Mouse (Mus musculus) frontal cortex, adult 2 months (tissue): Measurements from ENCODE around the gene Tapbpl. TPM values are rescaled to one million over a fixed set of nuclear protein-coding genes. Genes with fewer than 3 reads are reported as not detected.

Experiments
- DNase-seq, 2 experiments: peaks; one replicate each; pipeline ENCODE4 v3.0.0; 2022; ENCODE audit warnings: low spot score in 1 of 2; ENCODE audit errors: extremely low spot score in 1 of 2
- polyA plus RNA-seq: library from polyadenylated mRNA; depleted of rRNA; stranded (reverse); fragments of >200 nt; gene quantifications from 2 replicates; pipeline ENCODE4 v1.2.3, GENCODE M21; 2012

The Tapbpl gene
- polyA plus RNA-seq, 1 experiment = 7.1 TPM

GRCm38 (mm10) chr6:125241566-125241965 is 9.9 kb upstream of the Tapbpl start:
- DNase-seq = no peak

GRCm38 (mm10) chr6:125240617-125241016 is 9.0 kb upstream of the Tapbpl start:
- no peak for DNase-seq

GRCm38 (mm10) chr6:125239547-125239946 is 7.9 kb upstream of the Tapbpl start:
- no peak for DNase-seq

- DNase-seq = no peak
Observed at GRCm38 (mm10) chr6:125238396-125238795, 6.7 kb upstream of the Tapbpl start.

- DNase-seq = no peak
Observed at GRCm38 (mm10) chr6:125237421-125237820, 5.8 kb upstream of the Tapbpl start.

- no peak for DNase-seq
Observed at GRCm38 (mm10) chr6:125236782-125237181, 5.1 kb upstream of the Tapbpl start, which contains the start of gene Cd27. Gene Cd27, minus strand, starts transcription at chr6:125237010.

- DNase-seq = no peak
Observed at GRCm38 (mm10) chr6:125236341-125236740, 4.7 kb upstream of the Tapbpl start.

- no peak for DNase-seq
Observed at GRCm38 (mm10) chr6:125234520-125234828, 2.8 kb upstream of the Tapbpl start.

GRCm38 (mm10) chr6:125233816-125234519 is 2.3 kb upstream of the Tapbpl start:
- no peak for DNase-seq

- DNase-seq = no peak
Observed at GRCm38 (mm10) chr6:125232516-125232915, 856 bp upstream of the Tapbpl start.

- no peak for DNase-seq
Observed at GRCm38 (mm10) chr6:125232045-125232437, 381 bp upstream of the Tapbpl start.

- no peak for DNase-seq
Observed at GRCm38 (mm10) chr6:125230571-125230970, 1.1 kb downstream of the Tapbpl start.

GRCm38 (mm10) chr6:125225518-125226115 is 6.0 kb downstream of the Tapbpl start:
- DNase-seq = peak; percentile 39 to 64

GRCm38 (mm10) chr6:125222577-125222976 is 9.1 kb downstream of the Tapbpl start:
- no peak for DNase-seq

- no peak for DNase-seq
Observed at GRCm38 (mm10) chr6:125222146-125222545, 9.5 kb downstream of the Tapbpl start.

- no peak for DNase-seq
Observed at GRCm38 (mm10) chr6:125221115-125221745, 10.4 kb downstream of the Tapbpl start.

- peak; percentile 57 to 85 for DNase-seq
Observed at GRCm38 (mm10) chr6:125218963-125219362, 12.7 kb downstream of the Tapbpl start.

GRCm38 (mm10) chr6:125217899-125218298 is 13.8 kb downstream of the Tapbpl start:
- DNase-seq = peak in 1 of 2 experiments; percentile 49

- DNase-seq = no peak
Observed at GRCm38 (mm10) chr6:125216898-125217297, 14.8 kb downstream of the Tapbpl start.

- DNase-seq = peak; percentile 97 to 98
Observed at GRCm38 (mm10) chr6:125215148-125215954, 16.3 kb downstream of the Tapbpl start, which contains the start of gene Vamp1. Gene Vamp1, plus strand, starts transcription at chr6:125215551.

- no peak for DNase-seq
Observed at GRCm38 (mm10) chr6:125213715-125214114, 17.9 kb downstream of the Tapbpl start.
